Mouse (Mus musculus) liver, embryonic 11.5 days (tissue): Measurements from ENCODE around the gene Acvr1. TPM values are rescaled to one million over a fixed set of nuclear protein-coding genes. Genes with fewer than 3 reads are reported as not detected.

Experiments
- ATAC-seq: fragments of 200-750 bp; cut with Nextera tagmentation; replicated peaks from 2 replicates; pipeline ENCODE4 v1.8.0; 2017; ENCODE audit warnings: moderate number of reproducible peaks, mild to moderate bottlenecking, moderate TSS enrichment, moderate library complexity; ENCODE audit not compliant: low FRiP score
- DNase-seq: peaks from one replicate; pipeline ENCODE4 v3.0.0-alpha.2; 2017; ENCODE audit warnings: low spot score
- H3K27ac ChIP-seq: fragments of 300-500 bp; sonication (generic); 2 replicates; pipeline ENCODE4 v1.5.1; 2014; ENCODE audit warnings: mild to moderate bottlenecking, low read depth, low read length, control low read depth
- H3K27me3 ChIP-seq: fragments of 300-500 bp; sonication (generic); replicated peaks from 2 replicates; pipeline ENCODE4 v1.6.1; 2014; ENCODE audit warnings: low read length, mixed read lengths; ENCODE audit not compliant: control insufficient read depth, insufficient read depth
- H3K36me3 ChIP-seq: fragments of 300-500 bp; sonication (generic); 2 replicates; pipeline ENCODE4 v1.6.1; 2014; ENCODE audit warnings: mild to moderate bottlenecking, low read length, moderate library complexity, mixed read lengths; ENCODE audit not compliant: control insufficient read depth, insufficient read depth
- H3K4me1 ChIP-seq: fragments of 300-500 bp; sonication (generic); replicated peaks from 2 replicates; pipeline ENCODE4 v1.6.1; 2014; ENCODE audit warnings: low read length, mixed read lengths; ENCODE audit not compliant: control insufficient read depth, insufficient read depth
- H3K4me2 ChIP-seq: fragments of 300-500 bp; sonication (generic); 2 replicates; pipeline ENCODE4 v1.6.1; 2014; ENCODE audit warnings: mild to moderate bottlenecking, control low read depth, moderate library complexity
- H3K4me3 ChIP-seq: fragments of 300-500 bp; sonication (generic); 2 replicates; pipeline ENCODE4 v1.5.1; 2014; ENCODE audit warnings: low read depth, low read length, control low read depth
- H3K9ac ChIP-seq: fragments of 300-500 bp; sonication (generic); 2 replicates; pipeline ENCODE4 v1.6.1; 2014; ENCODE audit warnings: low read depth, low read length, control low read depth
- H3K9me3 ChIP-seq: fragments of 300-500 bp; sonication (generic); 2 replicates; pipeline ENCODE4 v1.6.1; 2016; ENCODE audit warnings: low read length, inconsistent platforms, mixed read lengths; ENCODE audit not compliant: control insufficient read depth
- WGBS: fragments of 180-500 bp; shearing (Covaris S2); extraction: QIAGEN DNeasy Blood & Tissue Kit; methylation state at CpG from one replicate; pipeline ENCODE4 v1.1.7; 2014; 5-methylcytosine and 5-hydroxymethylcytosine counted together
- polyA plus RNA-seq: library from polyadenylated mRNA; unstranded; fragments of >200 nt; fragmentation: Nextera tagmentation; extraction: Ambion mirVana; gene quantifications from 2 replicates; pipeline ENCODE4 v1.2.1, GENCODE M21; 2014

The Acvr1 gene
- polyA plus RNA-seq, 1 experiment from 2014 or later = 6.3 TPM

DNA sequence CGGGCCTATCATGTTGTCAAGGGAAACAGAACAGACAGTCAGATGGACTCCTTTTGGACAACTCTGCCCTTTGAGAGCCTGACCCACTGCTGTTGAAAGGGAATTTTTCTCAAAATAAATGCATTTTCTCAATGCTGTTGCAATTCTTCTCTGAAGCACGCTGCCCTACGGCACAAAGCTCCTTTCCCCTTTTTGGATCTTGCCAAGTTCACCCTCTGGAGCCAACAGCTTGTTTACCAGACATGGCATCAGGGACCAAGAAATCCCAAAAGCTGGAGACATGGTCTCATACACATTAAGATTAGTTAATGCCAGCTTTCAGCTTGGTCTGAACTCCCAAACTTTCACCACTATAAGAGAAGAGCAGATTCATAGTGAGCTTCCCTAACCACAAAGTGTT is 130.0 kb downstream of the Acvr1 start:
- Histone ChIP-seq H3K9me3 (no peaks in the 10 kb centered on the region), H3K4me3 (no peak overlapping the region), H3K27me3 (no peaks in the 10 kb centered on the region), H3K27ac (no peak overlapping the region), H3K9ac (no peak overlapping the region), H3K36me3 (no peaks in the 10 kb centered on the region; the same call in 1 of the 2 replicates), H3K4me2 (no peak overlapping the region), H3K4me1 (no peaks in the 10 kb centered on the region)
- DNase-seq (no peak), ATAC-seq (no peak)
- WGBS = 83% methylated on average over 3 of the region's 3 CpGs

DNA sequence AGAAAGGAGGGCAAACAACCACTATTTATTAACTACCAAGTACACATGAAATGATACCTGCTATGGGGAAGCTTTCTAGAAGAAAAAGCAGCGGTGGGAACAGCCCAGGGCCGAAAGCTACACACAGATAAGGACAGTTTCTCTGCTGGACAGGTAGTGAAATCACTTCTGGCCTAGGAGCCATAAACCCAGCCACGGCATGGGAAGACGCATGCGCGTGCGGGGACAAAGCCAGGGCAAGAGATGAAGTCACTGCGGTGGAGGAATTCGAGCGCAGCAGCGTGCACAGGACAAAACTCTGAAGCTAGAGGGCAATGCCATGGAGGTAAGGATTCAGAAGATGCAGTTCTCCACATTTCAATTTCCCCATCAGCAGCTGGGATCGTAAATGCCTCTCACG is 131.4 kb downstream of the Acvr1 start:
- Histone ChIP-seq H3K9ac (no peak overlapping the region), H3K9me3 (no peaks in the 10 kb centered on the region), H3K4me3 (no peak overlapping the region), H3K4me2 (no peak overlapping the region), H3K27me3 (no peaks in the 10 kb centered on the region), H3K4me1 (no peaks in the 10 kb centered on the region), H3K36me3 (no peaks in the 10 kb centered on the region; the same call in 1 of the 2 replicates), H3K27ac (no peak overlapping the region)
- 96% methylated on average over 13 of the region's 13 CpGs for WGBS
- ATAC-seq (no peak), DNase-seq (no peak)

DNA sequence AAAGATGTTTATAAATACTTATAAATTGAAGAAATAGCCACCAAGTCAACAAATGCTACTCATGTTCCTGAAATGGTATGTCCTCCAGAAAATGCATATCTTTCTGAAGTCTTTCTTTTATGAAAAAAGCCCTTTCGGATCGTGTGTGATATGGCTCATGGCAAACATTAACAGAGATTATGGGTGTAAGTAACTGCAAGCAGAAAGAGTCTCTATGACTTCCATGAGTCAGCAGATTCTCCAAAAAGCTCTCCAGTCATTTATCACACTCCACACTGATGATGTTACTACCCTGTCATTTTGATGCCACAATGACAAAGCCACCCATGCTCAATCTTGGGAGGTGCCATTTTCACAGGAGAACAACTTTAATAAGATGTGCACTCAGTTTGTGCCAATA is 132.5 kb downstream of the Acvr1 start:
- Histone ChIP-seq H3K9me3 (no peaks in the 10 kb centered on the region), H3K4me2 (no peak overlapping the region), H3K4me1 (no peaks in the 10 kb centered on the region), H3K4me3 (no peak overlapping the region), H3K27me3 (no peaks in the 10 kb centered on the region), H3K9ac (no peak overlapping the region), H3K27ac (no peak overlapping the region), H3K36me3 (no peaks in the 10 kb centered on the region; the same call in 1 of the 2 replicates)
- DNase-seq (no peak), ATAC-seq (no peak)
- 66% methylated on average over 2 of the region's 2 CpGs for WGBS

DNA sequence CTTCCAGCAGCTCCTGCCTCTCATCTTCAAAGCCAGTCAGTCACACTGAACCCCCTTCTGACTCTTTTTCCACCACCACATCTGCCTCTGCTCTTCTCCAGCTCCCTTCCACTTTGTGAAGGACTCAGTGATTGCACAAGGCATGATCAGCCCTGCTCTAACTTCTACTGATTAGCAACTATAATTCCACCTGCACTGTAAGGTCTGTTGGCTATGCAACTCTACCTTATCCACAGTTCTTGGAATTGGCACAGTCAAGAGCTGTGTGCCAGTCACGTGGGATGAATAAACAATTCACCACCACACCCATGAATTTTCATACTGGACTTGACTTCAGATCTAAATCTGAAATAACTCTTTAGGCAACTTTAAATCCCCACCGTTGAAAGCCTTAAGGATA is 133.6 kb downstream of the Acvr1 start:
- H3K27me3 ChIP-seq = no peaks in the 10 kb centered on the region
- no peak for DNase-seq
- no peak overlapping the region for H3K9ac ChIP-seq
- no peak overlapping the region for H3K27ac ChIP-seq
- H3K4me3 ChIP-seq = no peak overlapping the region
- H3K4me2 ChIP-seq = no peak overlapping the region
- no peaks in the 10 kb centered on the region for H3K9me3 ChIP-seq
- H3K36me3 ChIP-seq = no peaks in the 10 kb centered on the region
- WGBS = 77% methylated on average over 2 of the region's 2 CpGs
- H3K4me1 ChIP-seq = no peaks in the 10 kb centered on the region
- ATAC-seq = no peak

DNA sequence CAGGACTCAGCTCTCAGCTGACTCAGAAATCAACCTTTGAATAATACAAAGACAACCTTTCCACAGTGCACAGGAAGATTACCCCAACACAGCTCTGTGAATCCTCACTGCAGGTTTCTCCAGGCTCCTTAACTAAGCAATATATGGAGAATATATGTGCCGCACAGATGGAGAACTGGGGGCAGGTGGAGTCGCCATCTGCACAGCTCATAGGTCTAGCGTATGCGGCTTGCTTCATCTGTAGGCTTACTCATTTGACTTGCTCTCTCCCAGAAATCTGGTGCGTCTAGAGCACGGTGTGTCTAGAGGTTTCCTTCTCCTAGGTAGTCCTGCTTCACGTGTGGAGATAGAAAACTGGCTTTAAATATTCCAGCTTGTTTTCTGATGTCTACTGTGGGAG is 134.7 kb downstream of the Acvr1 start:
- ATAC-seq (no peak), DNase-seq (no peak)
- H3K9ac ChIP-seq = no peak overlapping the region
- no peak overlapping the region for H3K4me2 ChIP-seq
- H3K27me3 ChIP-seq = no peaks in the 10 kb centered on the region
- H3K27ac ChIP-seq = no peak overlapping the region
- H3K4me3 ChIP-seq = no peak overlapping the region
- no peaks in the 10 kb centered on the region for H3K9me3 ChIP-seq
- H3K36me3 ChIP-seq = no peaks in the 10 kb centered on the region
- WGBS = 92% methylated on average over 7 of the region's 7 CpGs
- H3K4me1 ChIP-seq = no peaks in the 10 kb centered on the region

DNA sequence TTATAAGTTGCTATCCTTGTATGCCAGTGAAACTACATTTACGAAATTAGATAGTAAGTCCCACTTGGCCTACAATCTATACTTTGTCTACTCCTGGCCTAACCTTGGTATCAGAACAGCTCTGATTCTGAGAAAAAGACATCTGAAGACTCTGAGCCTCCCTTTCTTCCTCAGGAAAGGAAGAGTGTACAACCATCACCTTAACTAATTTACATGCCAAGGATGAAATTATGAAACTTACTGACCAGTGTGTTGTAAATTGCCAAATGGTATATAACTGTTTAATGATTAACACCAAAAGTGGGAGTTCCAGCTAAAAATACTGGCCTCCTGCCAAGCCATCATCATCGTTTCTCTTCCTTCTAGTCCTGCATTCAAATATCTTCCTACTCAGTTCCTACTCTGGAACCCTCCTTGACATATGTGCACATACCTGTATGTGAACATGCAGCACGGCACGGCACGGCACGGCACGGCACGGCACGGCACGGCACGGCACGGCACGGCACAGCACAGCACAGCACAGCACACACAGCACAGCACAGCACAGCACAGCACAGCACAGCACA is 141.4 kb downstream of the Acvr1 start:
- Histone ChIP-seq H3K27ac (no peak overlapping the region), H3K4me1 (no peaks in the 10 kb centered on the region), H3K4me3 (no peak overlapping the region), H3K27me3 (no peaks in the 10 kb centered on the region), H3K4me2 (no peak overlapping the region), H3K36me3 (no peaks in the 10 kb centered on the region), H3K9ac (no peak overlapping the region), H3K9me3 (no peaks in the 10 kb centered on the region)
- ATAC-seq (no peak), DNase-seq (no peak)
- 92% methylated on average over 13 of the region's 13 CpGs for WGBS

DNA sequence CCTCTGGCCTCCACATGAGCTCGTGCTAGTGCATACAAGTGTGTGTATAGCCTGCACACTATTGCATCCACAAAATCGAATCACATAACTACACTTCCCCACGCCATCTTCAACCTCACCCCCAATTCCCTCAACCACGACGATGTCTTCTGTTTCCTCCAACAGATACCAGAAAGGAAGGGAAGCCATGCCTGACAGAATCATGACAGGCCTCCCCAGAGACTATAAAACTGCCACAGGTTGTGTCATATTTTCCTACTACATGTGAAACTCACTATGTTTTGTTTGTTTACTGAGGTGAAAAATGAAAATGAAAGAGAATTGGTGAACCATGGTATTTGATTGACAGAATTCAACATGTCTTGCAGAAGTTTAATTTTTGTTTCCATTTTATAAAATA is 143.6 kb downstream of the Acvr1 start:
- Histone ChIP-seq H3K4me3 (no peak overlapping the region), H3K27me3 (no peaks in the 10 kb centered on the region), H3K4me1 (no peaks in the 10 kb centered on the region), H3K9ac (no peak overlapping the region), H3K27ac (no peak overlapping the region), H3K4me2 (no peak overlapping the region), H3K36me3 (no peaks in the 10 kb centered on the region), H3K9me3 (no peaks in the 10 kb centered on the region)
- DNase-seq = no peak
- 59% methylated on average over 5 of the region's 5 CpGs for WGBS
- ATAC-seq = no peak

DNA sequence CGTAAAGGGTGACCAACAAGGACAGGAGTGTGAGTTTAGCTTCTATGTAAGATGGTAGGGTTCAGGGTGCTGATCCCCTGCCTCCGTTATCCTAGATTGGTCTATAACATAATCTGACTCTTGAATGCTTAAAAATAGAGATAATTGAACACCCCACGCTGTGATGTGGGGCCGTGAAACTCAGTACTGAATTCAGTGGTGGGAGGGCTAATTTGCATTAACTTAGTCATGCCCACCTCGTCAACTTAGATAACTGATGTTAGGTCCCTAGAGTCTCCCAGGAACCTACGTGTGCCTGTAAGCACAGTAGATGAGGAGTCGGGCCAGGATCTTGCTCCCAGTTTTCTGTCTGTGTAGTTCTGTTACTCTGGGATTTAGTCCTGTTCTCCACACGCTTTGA is 147.4 kb downstream of the Acvr1 start:
- H3K27ac ChIP-seq = no peak overlapping the region
- H3K9ac ChIP-seq = no peak overlapping the region
- 88% methylated on average over 8 of the region's 8 CpGs for WGBS
- no peaks in the 10 kb centered on the region for H3K9me3 ChIP-seq
- H3K4me2 ChIP-seq = no peak overlapping the region
- H3K4me3 ChIP-seq = no peak overlapping the region
- H3K36me3 ChIP-seq = no peaks in the 10 kb centered on the region
- ATAC-seq (no peak), DNase-seq (no peak)
- no peaks in the 10 kb centered on the region for H3K4me1 ChIP-seq
- no peaks in the 10 kb centered on the region for H3K27me3 ChIP-seq

DNA sequence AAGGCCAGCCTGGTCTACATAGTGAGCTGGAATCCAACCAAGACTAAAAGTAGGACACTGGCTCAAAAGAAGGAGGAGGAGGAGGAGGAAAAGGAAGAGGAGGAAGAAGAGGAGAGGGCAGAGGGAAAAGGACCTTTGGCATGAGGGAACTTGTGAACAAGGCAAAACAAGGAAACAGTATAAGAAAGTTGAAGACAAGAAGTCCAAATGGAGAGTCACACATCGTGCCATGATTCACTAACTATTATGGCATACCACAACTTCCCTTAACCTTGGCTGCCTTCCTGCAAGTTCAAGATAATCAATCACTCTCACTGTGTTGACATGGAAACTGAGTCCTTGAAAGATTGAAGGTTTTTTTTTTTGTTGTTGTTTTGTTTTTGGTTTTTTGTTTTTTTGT is 148.8 kb downstream of the Acvr1 start:
- ATAC-seq (no peak), DNase-seq (no peak)
- WGBS = 41% methylated on average over 1 of the region's 1 CpGs
- Histone ChIP-seq H3K4me1 (no peaks in the 10 kb centered on the region), H3K27ac (no peak overlapping the region), H3K4me3 (no peak overlapping the region), H3K9me3 (no peaks in the 10 kb centered on the region), H3K27me3 (no peaks in the 10 kb centered on the region), H3K9ac (no peak overlapping the region), H3K4me2 (no peak overlapping the region), H3K36me3 (no peaks in the 10 kb centered on the region)
